Mouse (Mus musculus): ENCODE results near the gene Gm10382.

- TF ChIP-seq HCFC1 (IDR thresholded peaks at IDR 0.05; ENCODE audit: borderline replicate concordance, insufficient read depth, low read length) = no peak
- no peak for TF ChIP-seq MAFK (IDR thresholded peaks at IDR 0.05; ENCODE audit: insufficient read depth, low read depth, low read length)
- TF ChIP-seq CHD2 (IDR thresholded peaks at IDR 0.05; ENCODE audit: low read depth, low read length) = no peak
These were observed 13.3 kb upstream of the Gm10382 start for GRCm38 (mm10) chr5:125375871-125376270.

All from ES-E14 (cell line).